Mouse (Mus musculus) heart, postnatal 0 days (tissue): ENCODE measurements at regions not wholly inside any gene's neighbourhood (a gene's known extent, or its start where the extent isn't known, plus 50 kb on each side); places are given as distances from the start of the nearest gene placed in this dataset.

Experiments used
- ATAC-seq: fragments of 200-750 bp; cut with Nextera tagmentation; 2 replicates; pipeline ENCODE4 v1.8.0; 2017; ENCODE audit warnings: low read depth, moderate number of reproducible peaks, moderate library complexity; ENCODE audit not compliant: insufficient read depth
- DNase-seq: peaks from one replicate; pipeline ENCODE4 v3.0.0-alpha.2; 2016; ENCODE audit warnings: low spot score
- H3K27ac ChIP-seq: fragments of 300-500 bp; sonication (generic); 2 replicates; pipeline ENCODE4 v1.5.1; 2014; ENCODE audit warnings: low read depth, mild to moderate bottlenecking
- H3K27me3 ChIP-seq: fragments of 300-500 bp; sonication (generic); 2 replicates; pipeline ENCODE4 v1.6.1; 2014; ENCODE audit warnings: low read length, mixed read lengths; ENCODE audit not compliant: control insufficient read depth, insufficient read depth
- H3K36me3 ChIP-seq: fragments of 300-500 bp; sonication (generic); replicated peaks from 2 replicates; pipeline ENCODE4 v1.6.1; 2014; ENCODE audit warnings: low read length, mixed read lengths; ENCODE audit not compliant: control insufficient read depth, insufficient read depth
- H3K4me1 ChIP-seq: fragments of 300-500 bp; sonication (generic); 2 replicates; pipeline ENCODE4 v1.6.1; 2014; ENCODE audit warnings: antibody characterized with exemption; ENCODE audit not compliant: control insufficient read depth, insufficient read depth
- H3K4me2 ChIP-seq: fragments of 300-500 bp; sonication (generic); 2 replicates; pipeline ENCODE4 v1.6.1; 2014; ENCODE audit warnings: low read depth, mild to moderate bottlenecking, low read length, moderate library complexity
- H3K4me3 ChIP-seq: fragments of 300-500 bp; sonication (generic); 2 replicates; pipeline ENCODE4 v1.5.1; 2014; ENCODE audit warnings: low read depth, low read length
- H3K9ac ChIP-seq: fragments of 300-500 bp; sonication (generic); replicated peaks from 2 replicates; pipeline ENCODE4 v1.6.1; 2014; ENCODE audit warnings: low read depth, low read length, mixed read lengths
- H3K9me3 ChIP-seq: fragments of 300-500 bp; sonication (generic); replicated peaks from 2 replicates; pipeline ENCODE4 v1.6.1; 2016; ENCODE audit warnings: low read length; ENCODE audit not compliant: control insufficient read depth
- CTCF ChIP-seq: IDR thresholded peaks from 2 replicates; pipeline ENCODE4 v1.5.1; 2016; ENCODE audit warnings: antibody characterized with exemption, control low read depth, low read depth
- EP300 ChIP-seq: IDR thresholded peaks from 2 replicates; pipeline ENCODE4 v1.6.1; 2016; ENCODE audit warnings: antibody characterized with exemption, low read depth
- WGBS: fragments of 180-500 bp; shearing (Covaris S2); extraction: QIAGEN DNeasy Blood & Tissue Kit; methylation state at CpG from one replicate; pipeline ENCODE4 v1.1.7; 2014; 5-methylcytosine and 5-hydroxymethylcytosine counted together

GRCm38 (mm10) chr6:8831204-8831603 lies 52.9 kb upstream of the Ica1 start:
- no peaks in the 10 kb centered on the region for H3K36me3 ChIP-seq
- DNase-seq = peak; percentile 56
- 14% methylated on average over 2 of the region's 2 CpGs for WGBS
- H3K4me1 ChIP-seq = no peaks in the 10 kb centered on the region
- H3K27me3 ChIP-seq = no peaks in the 10 kb centered on the region
- H3K27ac ChIP-seq = no peak overlapping the region
- ATAC-seq = no peak
- TF ChIP-seq CTCF (peak; percentile 66), EP300 (no peak)
- H3K9me3 ChIP-seq = no peaks in the 10 kb centered on the region
- no peak overlapping the region for H3K4me3 ChIP-seq
- H3K9ac ChIP-seq = no peak overlapping the region
- no peak overlapping the region for H3K4me2 ChIP-seq

DNA sequence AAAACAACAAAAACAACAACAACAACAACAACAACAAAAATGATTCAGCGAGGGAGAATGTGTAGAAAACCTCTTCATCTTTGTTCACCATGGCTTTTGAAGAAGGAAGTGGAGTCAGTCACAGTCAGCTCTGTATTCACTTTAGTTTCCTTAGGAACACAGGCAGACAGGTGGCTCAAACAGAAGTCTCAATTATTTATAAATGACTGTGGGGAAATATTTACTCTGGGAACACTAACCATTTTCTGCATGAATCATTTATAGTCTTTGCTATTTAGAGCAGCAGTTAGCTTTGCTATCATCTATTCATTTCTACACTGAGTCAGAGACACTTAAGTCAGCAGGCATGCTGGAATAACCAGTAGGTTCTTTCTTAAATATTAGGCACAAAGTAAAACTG lies 54.6 kb upstream of the Ica1 start:
- Histone ChIP-seq H3K4me3 (no peak overlapping the region), H3K27me3 (no peaks in the 10 kb centered on the region), H3K9me3 (no peaks in the 10 kb centered on the region), H3K4me2 (no peak overlapping the region), H3K27ac (no peak overlapping the region), H3K36me3 (no peaks in the 10 kb centered on the region), H3K4me1 (no peaks in the 10 kb centered on the region), H3K9ac (no peak overlapping the region)
- TF ChIP-seq EP300 (no peak), CTCF (no peak)
- ATAC-seq (no peak), DNase-seq (no peak)
- WGBS = 65% methylated on average over 1 of the region's 1 CpGs

GRCm38 (mm10) chr6:8853657-8854056 lies 75.4 kb upstream of the Ica1 start:
- no peaks in the 10 kb centered on the region for H3K27me3 ChIP-seq
- no peak for DNase-seq
- no peak for ATAC-seq
- no peaks in the 10 kb centered on the region for H3K9me3 ChIP-seq
- TF ChIP-seq EP300 (no peak), CTCF (no peak)
- no peak overlapping the region for H3K4me3 ChIP-seq
- H3K27ac ChIP-seq = no peak overlapping the region
- no peaks in the 10 kb centered on the region for H3K36me3 ChIP-seq
- no peaks in the 10 kb centered on the region for H3K4me1 ChIP-seq
- H3K4me2 ChIP-seq = no peak overlapping the region
- no peak overlapping the region for H3K9ac ChIP-seq
- WGBS = 79% methylated on average over 5 of the region's 5 CpGs

GRCm38 (mm10) chr6:8860581-8860980 lies 82.3 kb upstream of the Ica1 start:
- H3K4me3 ChIP-seq = no peak overlapping the region
- no peak for DNase-seq
- no peak overlapping the region for H3K4me2 ChIP-seq
- TF ChIP-seq CTCF (no peak), EP300 (no peak)
- H3K27me3 ChIP-seq = no peaks in the 10 kb centered on the region
- H3K4me1 ChIP-seq = peaks cover 3% of the 10 kb centered on the region; the same call in 1 of the 2 replicates
- no peak overlapping the region for H3K9ac ChIP-seq
- H3K9me3 ChIP-seq = no peaks in the 10 kb centered on the region
- no peaks in the 10 kb centered on the region for H3K36me3 ChIP-seq
- WGBS = 64% methylated on average over 2 of the region's 2 CpGs
- ATAC-seq = no peak
- H3K27ac ChIP-seq = no peak overlapping the region

GRCm38 (mm10) chr6:8863843-8864620 lies 84.2 kb upstream of the Nxph1 start:
- Histone ChIP-seq H3K9ac (no peak overlapping the region), H3K4me2 (no peak overlapping the region), H3K27ac (no peak overlapping the region), H3K27me3 (no peaks in the 10 kb centered on the region), H3K36me3 (no peaks in the 10 kb centered on the region), H3K9me3 (no peaks in the 10 kb centered on the region), H3K4me1 (peaks cover 3% of the 10 kb centered on the region; the same call in 1 of the 2 replicates), H3K4me3 (no peak overlapping the region)
- TF ChIP-seq CTCF = no peak
- no peak for TF ChIP-seq EP300
- 63% methylated on average over 8 of the region's 8 CpGs for WGBS
- ATAC-seq (no peak), DNase-seq (no peak)
